Mouse (Mus musculus): ENCODE results near the gene Abcg5.

The Abcg5 gene

GRCm38 (mm10) chr17:84642324-84642723 is 40.5 kb downstream of the Abcg5 start:
- DNase-seq: no peak

GRCm38 (mm10) chr17:84641893-84642292 is 40.9 kb downstream of the Abcg5 start:
- DNase-seq: peak; percentile 58

GRCm38 (mm10) chr17:84639796-84640378 is 42.9 kb downstream of the Abcg5 start:
- DNase-seq: no peak

GRCm38 (mm10) chr17:84637971-84638370 is 44.8 kb downstream of the Abcg5 start:
- DNase-seq: no peak

- DNase-seq: no peak
Observed at GRCm38 (mm10) chr17:84636328-84636727, 46.5 kb downstream of the Abcg5 start.

DNA sequence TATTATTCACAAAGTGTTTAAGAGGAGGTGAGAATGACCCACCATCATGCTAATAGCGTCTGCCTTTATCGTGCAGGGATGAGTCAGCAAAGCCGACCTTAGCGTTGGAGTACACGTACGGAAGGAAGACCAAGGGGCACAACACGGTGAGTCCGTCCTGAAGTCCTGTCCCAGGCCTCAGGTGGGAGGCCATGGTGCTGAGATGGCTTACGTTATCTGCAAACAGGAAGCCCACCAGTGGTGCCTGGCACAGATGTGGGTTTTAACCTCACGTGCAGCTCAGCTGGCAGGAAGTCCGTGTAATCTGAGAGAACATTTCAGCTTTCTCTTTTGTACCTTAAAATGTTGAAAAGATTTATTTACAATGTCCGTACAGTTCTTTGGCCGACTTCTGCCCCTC is 49.4 kb downstream of the Abcg5 start:
- no peak for DNase-seq

DNA sequence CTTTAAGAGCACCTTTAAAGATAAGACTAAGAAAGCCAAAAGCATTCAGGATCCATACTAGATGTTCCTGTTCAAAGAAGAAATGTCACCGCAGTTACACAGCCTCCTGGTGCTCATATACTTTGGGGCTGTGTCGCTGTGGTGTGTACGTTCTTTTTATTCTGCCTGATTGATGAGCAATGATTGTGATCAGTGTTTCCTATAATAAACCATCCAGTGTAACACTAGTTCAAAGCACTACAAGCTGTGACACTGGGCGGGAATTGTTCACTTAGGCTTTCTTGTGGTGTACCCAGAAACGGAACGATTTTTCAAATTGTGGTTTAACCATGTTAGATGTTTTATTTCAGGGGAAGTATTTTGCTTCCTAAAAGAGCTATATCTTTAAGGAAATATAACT is 51.0 kb downstream of the Abcg5 start:
- no peak for DNase-seq

GRCm38 (mm10) chr17:84628611-84629010 is 54.2 kb downstream of the Abcg5 start:
- no peak for DNase-seq

GRCm38 (mm10) chr17:84627721-84628120 is 55.1 kb downstream of the Abcg5 start:
- no peak for DNase-seq

- peak; percentile 30 for DNase-seq
Observed at GRCm38 (mm10) chr17:84626857-84627305, 55.9 kb downstream of the Abcg5 start.

GRCm38 (mm10) chr17:84626276-84626856 is 56.4 kb downstream of the Abcg5 start, which contains the start of gene Dync2li1:
Gene Dync2li1, plus strand, starts transcription at chr17:84626496.
- DNase-seq: peak; percentile 94

DNA sequence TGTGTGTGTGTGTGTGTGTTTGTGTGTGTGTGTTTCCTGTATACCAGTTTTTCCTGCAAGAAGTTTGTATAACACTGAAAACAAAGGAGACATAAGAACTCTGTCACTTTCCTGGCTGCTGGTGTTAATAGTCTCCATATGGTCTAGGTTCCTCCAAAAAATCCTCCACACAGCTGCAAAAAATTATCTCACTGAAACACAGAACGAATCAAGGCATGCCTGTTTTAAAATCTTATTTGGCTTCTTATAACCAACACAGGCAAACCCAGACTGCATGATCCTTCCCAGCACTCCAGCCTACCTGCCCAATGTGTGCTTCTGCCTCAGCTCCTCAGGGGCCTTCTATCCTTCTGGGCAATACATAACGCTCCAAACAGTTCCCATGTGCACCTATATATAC is 59.9 kb downstream of the Abcg5 start:
- no peak for DNase-seq

DNA sequence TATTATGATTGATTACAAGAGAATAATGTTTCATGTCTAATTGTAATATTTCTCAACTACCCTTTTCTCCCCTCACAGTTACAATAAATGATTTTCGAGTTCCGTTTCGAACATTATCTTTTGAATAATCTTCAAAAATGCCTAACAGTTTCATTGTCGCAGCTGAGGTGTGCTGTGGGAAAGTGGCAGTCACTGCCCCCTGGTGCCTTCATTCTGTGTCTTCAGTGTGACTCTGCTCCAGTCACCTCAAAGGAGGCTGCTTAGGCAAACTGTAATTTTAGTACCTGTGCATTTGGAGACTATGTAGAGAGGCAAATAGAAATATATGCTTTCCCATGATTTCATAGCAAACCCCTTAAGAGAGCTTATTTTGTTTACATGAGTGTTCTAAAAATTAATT is 60.8 kb downstream of the Abcg5 start:
- no peak for DNase-seq

- DNase-seq: no peak
Observed at GRCm38 (mm10) chr17:84621209-84621608, 61.6 kb downstream of the Abcg5 start.

GRCm38 (mm10) chr17:84620610-84621009 is 62.2 kb downstream of the Abcg5 start:
- DNase-seq: no peak

GRCm38 (mm10) chr17:84620076-84620475 is 62.7 kb downstream of the Abcg5 start:
- DNase-seq: no peak

DNA sequence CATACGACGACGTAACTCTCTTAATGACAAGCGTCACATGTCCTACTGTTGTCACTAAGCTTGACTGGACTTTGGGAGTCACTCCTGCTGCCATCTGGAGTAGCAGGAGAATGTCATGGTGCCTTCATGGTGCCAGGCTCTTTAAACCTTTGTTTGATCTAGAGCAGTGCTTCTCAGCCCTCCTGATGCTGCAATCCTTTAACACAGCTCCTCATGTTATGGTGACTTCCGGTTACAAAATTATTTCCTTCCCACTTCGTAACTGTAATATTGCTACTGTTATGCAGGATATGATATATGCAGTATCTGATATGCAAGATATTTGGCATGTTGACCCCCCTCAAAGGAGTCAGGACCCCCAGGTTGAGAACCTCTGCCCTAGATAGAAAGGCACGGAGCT is 63.7 kb downstream of the Abcg5 start:
- no peak for DNase-seq

DNA sequence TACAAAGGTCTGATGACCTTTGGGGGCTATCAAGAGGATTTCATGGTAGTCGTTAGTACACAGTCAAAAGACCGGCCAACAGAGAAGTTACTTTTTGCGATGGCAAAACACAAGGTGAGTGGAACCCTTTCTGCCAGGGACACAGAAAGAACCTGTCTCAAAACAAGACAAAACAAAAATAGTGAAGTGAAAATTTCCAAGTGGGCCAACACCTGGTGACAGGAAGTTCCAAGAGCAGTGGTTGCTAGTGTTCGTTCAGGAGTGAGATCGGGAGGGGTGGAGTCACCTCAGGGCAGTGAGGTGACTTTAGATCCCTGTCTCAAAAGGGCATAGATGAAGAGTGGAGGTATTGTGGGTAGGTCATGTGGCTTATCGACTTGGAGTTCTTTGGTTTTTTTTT is 64.9 kb downstream of the Abcg5 start:
- DNase-seq: no peak

- no peak for DNase-seq
Observed at GRCm38 (mm10) chr17:84616526-84617074, 66.2 kb downstream of the Abcg5 start.

DNA sequence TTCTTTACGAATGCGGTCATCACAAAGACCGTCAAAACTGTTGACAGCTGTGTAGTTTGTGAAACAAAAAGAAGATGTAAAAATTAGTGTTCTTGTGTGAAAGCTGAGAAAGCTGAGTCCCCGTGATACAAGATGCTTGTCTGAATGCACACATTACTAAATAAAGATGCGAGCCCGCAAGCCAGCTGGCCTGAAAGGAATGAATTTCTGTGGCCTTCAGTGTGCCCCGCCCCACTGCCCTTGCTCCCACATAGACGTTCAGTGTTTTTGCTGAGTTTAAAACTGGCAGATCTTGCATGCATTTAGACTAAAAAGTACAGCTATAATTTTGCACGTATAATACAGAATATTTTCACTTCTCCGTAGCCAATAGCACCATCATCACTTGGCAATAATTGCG is 67.0 kb downstream of the Abcg5 start:
- no peak for DNase-seq

GRCm38 (mm10) chr17:84611971-84612370 is 70.8 kb downstream of the Abcg5 start:
- DNase-seq: peak; percentile 36

- peak; percentile 62 for DNase-seq
Observed at GRCm38 (mm10) chr17:84611500-84611899, 71.3 kb downstream of the Abcg5 start.

GRCm38 (mm10) chr17:84608606-84609005 is 74.2 kb downstream of the Abcg5 start:
- no peak for DNase-seq

Data from kidney, postnatal 14 days (tissue).